Mouse (Mus musculus): ENCODE data around the gene Calcoco1.

DNA sequence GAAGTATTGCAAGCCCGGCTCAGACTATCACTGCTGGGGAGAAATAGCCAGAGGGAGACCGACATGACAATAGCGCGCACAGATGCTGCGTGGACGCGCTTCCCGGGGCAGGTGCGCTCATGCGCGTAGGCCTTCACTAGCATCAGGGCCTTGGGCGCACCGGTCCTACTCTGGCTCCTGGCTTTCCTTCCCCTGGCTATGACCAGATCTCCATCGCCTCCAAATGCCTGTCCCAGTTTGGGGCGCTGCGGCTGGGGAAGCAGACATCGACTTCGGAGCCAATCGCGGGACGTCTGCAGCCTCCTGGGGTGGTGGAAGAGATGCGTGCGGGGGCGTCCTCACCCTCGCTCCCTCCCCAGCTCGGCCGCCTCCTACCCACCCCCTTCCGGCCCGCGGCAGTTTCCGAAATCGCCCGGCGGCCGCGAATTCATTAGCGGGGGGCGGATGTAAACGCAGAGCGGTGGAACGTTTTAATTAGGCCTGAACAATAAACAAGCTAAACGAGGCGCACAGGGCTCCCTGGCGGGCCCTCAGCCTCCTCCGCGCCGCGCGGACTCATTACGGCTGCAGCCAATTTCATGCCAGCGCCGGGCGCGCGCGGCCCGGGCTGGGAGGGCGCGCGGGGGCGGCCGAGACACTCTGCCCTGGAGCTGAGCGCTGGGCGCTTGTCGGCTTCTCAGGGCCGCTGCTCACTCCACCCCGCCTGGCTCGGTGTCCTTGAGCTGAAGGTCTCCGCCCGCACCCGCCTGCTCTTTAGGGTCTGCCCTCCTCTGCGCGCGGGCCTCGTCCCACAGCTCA is 24.7 kb upstream of the Calcoco1 start:
- TF ChIP-seq CTCF (IDR thresholded peaks at IDR 0.05; ENCODE audit: low read depth): no peak
- no peak for TF ChIP-seq EP300 (IDR thresholded peaks at IDR 0.05; ENCODE audit: low read depth)

All from heart, postnatal 0 days (tissue).